Mouse (Mus musculus) lung, postnatal 4 days (tissue): Measurements from ENCODE around the gene Pwwp2b.

Experiments used
- DNase-seq, 2 experiments: peaks; one replicate each; pipeline ENCODE4 v3.0.0; 2021

The Pwwp2b gene

DNA sequence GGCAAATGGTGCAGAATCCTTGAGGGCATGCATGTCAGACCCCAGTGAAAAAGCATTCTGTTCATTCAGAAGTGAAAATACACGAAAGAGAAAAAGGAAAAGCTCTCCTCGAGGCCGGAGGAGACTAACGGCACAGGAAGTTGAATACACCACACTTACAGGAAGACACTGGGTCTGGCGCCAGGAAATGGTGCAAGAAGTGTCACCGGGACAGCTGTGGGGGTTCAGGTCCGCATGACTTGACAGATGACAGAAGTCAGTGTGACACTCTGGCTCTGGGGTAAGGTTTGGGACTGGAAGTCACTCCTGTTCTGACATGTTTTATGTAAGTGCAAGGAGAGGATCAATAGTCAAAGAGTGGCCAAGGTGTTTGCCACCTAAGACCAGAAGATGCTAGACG lies 23.6 kb upstream of the Pwwp2b start:
- DNase-seq, result peak; percentile 73 to 79

DNA sequence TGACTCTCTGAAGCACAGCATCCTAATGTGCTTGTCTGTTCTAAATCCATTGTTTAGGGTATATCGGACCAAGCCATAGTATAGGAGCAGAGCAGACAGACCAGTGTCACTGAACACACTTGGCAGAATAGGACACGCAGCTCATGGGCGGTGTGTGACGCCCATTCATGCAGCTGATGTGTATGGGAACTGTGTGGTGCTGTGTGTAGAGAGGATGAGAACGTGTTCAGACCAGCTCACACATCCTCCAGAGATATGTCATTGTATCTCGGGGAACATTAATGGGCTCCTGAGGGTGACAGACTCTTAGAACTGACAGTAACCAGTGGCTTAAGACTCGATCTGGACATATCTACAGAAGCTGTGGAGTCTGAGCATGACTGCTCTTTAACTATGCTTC lies 21.9 kb upstream of the Pwwp2b start:
- DNase-seq, result peak in 1 of 2 experiments; percentile 16

DNA sequence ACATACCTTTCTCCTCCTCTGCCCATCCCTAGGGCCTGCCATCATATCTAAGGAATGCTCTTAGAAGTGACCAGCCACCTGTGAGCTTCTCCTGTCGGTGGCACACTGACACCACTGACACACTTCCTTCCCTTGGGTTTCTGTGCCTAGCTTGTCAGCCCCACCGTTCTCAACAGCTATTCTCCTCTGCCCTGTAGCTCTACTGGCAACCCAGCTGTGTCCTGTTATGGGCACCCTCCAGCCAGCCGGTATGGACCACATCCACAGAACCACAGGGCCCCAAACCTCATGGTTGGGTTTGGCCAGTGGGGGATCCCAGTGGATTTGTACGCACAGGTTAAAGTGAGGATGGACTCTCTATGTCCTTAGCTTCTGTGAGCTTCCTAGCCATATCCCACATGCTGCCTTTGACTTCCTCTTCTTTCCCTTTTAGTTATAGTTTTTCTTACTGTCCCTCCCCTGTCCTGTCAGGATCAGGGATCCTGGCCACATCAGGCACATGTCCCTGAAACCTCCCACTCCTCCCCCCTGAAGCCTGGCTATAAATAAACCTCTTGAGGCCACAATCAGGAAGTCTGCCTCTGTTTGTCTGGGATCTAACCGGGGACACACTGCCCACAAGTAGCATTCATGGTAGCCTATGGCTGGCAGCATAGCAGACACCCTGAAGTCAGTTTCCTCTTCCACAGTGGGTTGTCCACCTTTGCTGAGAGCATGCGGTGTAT lies 19.7 kb upstream of the Pwwp2b start:
- peak in 1 of 2 experiments; percentile 36 for DNase-seq

DNA sequence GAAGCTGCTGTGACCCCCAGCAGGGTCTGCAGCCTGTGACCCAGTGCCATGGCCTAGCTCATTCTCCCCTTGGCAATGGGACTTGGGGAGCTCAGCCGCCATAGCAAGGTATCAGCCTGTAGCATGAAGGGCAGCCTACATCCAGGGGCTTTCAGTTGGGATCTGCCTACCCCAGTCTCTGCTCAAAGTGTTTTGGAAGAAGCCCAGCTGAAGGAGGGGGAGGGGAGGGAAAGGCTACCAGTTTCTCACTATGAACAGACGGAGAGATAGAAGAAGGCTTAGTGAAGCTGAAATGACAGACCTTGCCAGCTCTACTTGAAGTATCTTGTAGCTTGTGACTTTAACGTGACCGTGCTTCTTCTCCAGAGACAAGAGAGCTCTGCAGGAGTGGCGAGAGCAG lies 18.4 kb upstream of the Pwwp2b start:
- peak in 1 of 2 experiments; percentile 16 for DNase-seq

DNA sequence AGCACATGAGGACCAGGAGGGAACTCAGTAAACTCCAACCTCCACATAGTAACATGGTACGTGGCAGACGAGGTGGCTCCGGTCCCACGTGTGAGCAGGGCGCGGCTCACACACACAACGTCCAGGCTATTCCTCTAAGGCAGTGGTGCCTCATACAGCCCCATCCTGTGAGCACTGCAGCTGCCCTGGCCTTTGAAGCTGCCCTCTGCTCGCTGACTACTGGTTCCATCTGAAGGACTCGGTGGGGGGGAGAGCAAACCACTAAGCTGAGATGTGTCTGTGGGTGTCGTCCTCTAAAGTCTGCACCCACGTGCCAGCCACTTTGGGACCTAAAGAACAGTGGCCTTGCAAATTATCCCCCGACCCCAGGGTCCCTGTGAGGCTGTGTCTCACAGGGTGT lies 18.0 kb upstream of the Pwwp2b start:
- DNase-seq, result no peak

DNA sequence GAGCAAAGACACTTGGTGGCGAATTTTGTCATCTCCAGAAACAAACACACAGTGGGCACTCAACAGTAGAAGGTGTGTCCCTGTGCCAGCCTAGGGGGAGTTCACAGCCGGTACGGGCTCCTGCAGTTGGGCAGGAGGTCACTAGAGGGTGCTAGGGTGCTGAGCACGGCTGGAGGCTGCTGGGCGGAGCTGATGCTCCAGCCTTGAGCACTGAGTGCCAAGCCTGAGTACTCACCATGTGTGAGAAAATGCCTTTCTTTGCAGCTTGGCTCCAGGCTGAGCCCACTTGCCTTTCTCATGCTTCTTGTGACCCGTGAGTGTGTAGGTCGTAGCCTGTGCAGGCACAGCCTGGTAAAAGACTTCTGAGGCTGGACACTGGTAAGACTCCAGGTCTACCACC lies 14.6 kb upstream of the Pwwp2b start:
- DNase-seq, result peak; percentile 91 to 93

DNA sequence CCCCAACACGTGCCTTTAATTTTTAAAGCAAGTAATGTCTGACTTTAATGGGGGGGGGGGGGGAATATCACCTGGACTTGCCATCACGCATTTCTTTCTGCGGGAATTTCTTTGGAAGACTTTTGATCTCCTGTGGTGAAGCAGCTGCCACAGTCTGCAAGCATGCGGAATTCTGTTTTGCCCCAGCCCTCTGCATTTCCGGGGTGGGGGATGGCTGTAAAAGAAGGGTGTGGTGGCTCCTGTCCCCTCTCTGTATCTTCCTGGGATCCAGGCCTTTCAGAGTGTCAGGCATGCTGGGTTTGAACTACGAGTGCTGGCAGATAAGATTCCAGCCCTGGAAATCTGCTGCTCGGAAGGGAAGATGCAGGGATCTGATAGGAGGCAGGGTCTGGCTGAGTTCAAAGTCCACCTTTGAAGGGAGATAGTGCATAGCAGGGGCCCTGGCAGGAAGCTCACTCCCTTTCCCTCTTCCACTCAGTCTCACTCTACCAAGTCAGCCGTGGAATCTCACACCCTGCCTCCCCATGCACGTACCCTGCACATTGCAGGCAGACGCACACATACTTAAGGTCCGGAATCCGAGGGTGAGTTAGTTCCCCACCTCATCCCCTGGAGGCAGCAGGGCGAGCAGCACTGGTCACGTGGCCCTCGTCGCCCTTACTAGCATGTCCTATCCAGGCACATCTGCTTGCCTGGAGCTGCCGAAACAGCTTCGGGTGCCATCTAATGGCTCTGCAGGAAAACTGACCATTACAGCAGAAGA lies 13.7 kb upstream of the Pwwp2b start:
- peak; percentile 71 to 80 for DNase-seq

DNA sequence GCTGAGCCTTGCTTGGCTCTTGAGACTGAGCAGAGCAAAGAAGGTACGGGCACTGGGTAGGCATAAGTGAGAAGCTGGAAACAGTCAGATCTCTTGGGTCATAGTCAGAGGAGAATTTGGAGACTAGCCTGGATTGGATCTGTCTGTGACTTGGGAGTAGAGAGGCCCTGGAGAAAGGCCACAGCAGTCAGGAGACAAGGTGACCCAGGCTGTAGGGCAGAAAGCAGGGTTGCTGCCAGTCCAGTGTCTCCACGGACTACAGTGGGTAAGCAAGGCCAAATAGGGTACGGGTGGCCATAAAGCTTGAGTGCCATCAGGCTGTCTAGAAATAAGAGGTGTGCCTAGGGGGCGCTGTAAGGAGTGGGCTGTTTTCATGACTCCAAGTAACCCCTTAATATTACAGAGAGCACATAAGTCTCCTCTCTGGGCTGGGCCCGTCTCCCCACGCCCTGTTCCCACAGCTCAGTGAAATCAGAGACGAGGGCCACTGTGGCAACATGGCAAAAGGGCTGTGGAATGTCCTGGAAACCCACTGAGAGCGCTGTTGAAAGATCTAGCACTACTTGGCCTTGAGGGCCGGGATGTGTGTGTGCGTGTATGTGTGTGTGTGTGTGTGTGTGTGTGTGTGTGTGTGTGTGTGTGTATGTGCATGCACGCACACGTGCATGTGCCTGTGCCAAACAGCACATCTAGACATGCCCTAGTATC lies 12.5 kb upstream of the Pwwp2b start:
- DNase-seq, result peak; percentile 30 to 55

DNA sequence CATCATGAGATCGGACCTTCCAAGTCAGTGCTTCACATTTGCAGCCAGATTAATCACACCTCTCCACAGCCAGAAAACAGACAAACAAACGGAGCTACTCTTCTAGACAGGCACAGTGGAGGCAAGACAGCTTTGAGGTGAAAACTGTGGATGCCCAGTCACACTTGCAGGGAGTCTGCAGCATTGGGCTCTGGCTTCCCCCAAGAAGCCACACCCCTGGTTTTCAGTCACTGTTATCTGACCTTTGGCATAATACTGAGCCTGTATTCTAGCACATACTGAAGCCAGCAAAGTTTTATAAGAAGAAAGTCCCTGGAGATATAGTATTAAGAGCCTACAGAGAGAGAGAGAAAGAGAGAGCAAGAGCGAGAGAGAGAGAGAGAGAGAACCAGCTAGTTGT lies 8.8 kb upstream of the Pwwp2b start:
- DNase-seq, result no peak

DNA sequence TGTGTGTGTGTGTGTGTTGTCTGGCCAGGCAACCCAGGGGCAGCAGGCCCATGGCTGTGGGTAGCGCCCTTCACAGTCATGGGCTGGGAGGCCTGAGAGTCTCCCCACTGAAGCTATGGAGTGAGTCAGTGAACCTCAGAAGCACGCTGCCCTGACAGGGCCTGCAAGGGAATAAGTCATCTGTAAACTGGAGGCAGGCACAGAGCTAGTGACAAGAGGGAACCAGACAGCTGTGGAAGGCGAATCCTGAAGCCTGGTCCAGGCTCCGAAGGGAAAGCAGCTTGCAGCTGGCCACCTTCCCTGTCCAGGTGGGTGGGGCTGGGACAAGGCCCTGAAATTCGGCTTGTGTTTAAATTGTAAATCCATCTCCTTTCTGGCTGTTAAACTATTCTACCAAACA lies 2.2 kb upstream of the Pwwp2b start:
- no peak for DNase-seq

DNA sequence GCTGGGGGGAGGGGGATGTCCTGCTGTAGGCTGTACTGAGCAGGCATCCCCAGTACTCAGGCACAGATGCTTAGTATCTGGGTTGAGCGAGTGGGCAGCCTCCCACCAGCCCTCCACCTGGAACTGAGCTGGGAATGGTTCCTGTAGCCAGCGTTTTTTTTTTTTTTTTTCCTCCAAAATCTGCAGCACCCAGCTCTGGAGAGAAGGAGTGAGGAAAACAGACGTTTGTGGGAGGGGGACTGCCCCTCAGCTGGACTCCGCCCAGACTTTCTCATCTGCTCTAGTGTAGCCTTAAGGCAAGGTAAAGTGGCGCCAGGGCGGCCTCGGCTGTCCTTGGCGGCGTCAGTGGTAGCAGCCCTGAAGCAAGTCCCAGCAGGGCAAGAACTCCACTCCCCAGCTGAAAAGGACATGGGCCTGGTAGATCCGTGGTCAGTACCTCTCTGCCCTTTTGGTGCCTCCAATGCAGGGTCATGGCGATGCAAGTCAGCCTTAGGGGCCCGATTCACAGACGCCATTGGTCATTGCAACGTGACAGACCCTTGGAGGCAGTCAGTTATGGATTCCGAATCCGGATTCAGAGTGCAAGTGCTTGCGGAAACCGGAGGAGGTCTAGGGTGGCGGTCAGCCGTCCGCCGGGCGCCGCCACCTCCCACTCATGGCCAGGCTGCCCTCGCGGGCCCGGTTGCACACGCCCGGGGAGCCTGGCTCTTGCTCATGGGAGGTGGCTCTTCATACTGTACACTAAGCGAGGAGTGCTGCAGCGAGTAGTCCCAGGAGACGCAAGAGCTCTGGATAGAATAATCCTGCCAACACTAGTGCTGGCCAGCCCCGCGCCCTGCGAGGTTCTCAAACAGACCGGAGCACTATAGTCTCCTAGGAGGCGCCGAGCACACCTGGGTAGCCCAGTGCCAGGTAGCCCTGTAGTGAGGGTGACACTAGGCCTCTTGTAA lies 1.1 kb upstream of the Pwwp2b start:
- peak in 1 of 2 experiments; percentile 75 for DNase-seq

DNA sequence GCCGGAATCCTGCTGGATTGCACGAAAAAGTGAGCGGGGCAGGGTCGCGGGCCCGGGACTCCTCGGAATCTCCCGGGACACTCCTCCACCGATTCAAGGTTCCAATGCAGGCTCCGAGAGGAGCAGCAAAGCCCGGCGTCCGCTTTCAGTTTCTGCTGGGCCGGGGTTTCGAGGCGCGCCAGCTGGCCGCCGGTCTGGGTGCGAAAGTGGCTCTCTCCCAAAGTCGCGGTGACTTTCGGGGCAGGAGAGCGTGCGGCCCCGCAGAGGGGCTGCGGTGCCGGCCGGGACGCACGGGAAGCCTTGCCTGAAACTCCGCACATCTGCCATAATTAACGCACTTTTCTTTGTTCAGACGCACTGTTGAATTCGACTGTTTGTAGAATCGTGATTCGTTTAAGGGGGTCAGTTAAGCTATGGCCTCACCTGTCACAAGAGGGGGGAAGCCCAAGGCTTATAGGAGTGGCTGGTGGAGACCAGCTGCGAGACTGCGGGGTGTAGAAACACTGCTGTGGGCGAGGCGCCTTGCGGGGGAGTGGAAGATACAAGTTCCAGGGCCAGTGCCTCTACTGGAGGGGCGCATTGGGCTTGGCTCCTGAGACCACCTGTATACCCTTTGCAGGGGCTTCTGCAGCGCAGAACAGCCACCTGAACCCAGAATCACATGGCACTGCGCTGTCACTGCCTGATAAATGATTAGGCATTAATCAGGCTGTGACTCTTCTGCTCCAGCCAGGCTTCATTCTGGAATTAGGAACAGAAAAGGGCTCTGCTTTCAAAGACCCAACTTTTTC lies 528 bp downstream of the Pwwp2b start:
- no peak for DNase-seq

DNA sequence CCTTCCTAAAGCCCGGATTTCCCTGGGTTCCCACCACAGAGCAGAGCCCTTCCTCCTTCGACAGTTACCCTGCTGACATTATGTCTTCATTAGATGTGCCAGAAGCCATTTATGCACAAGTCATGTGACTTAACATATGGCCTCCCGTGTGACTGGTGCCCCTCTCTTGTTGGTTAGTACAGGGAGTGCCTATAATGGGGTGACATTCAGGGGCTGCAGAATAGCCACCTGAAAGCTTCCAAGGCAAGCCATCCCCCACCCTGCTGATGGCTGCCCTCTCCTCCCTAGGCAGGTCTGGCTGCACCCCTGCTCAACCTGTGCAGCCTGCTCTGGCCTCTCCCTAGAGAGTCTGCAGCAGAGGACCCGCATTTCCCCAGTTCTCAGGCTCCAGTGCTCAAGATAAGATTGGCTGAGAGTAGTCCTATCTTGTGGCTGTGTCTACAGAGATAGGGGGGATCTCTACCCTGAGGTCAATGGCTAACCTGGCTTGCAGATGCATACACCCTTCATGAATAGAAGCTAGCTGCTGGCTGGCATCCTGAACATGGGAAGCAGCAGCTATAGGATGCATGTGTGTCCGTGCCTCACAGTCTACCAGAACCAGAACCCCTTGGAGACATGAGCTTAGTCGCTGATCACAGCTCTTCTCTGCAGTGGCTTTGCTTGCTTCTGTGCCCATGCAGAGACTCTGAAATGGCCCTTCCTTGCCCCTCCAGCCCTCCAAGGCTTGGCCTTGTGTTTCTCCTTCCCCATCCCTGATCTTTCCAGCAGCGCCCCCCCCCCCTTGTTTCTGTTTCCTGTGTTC lies 1.3 kb downstream of the Pwwp2b start:
- no peak for DNase-seq

DNA sequence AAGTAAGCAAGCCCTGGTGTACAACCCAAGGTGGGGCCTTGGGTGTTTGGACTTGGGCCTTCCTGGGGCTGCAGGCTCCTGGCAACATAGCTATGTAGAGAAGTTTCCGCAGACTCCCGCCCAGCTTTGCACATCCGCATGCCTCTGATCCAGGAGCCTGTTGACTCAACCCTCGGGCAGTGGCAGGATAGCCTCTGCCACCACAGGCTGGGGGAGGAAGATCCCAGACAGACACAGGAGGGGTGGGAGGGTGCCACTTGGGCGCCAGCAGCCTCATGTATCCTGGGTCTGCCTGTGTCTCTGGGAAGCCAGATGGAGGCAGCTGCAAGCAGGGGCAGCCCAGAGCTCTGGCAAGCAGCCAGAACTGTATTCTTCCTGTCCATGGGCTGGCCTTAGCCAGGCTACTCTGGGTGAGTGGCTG lies 3.6 kb downstream of the Pwwp2b start:
- peak; percentile 78 to 89 for DNase-seq

DNA sequence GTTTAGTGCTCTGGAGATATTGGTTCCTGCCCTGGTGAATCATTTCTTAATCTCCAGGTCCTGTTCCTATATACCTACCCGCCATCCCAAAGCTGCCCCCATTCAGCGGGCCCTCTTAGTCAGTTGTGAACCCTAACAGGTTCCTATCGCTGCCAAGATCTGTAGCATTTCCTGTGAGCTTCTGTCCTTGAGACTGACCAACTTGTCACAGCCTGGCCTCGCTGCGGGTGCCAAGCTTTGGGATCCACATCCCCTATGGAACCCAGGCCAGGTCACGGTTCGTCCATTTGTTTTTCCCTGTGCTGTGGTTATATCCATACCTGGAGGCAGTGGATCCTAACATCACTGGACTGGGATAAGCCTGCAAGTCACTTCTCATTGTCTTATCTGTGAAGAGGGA lies 4.3 kb downstream of the Pwwp2b start:
- no peak for DNase-seq

DNA sequence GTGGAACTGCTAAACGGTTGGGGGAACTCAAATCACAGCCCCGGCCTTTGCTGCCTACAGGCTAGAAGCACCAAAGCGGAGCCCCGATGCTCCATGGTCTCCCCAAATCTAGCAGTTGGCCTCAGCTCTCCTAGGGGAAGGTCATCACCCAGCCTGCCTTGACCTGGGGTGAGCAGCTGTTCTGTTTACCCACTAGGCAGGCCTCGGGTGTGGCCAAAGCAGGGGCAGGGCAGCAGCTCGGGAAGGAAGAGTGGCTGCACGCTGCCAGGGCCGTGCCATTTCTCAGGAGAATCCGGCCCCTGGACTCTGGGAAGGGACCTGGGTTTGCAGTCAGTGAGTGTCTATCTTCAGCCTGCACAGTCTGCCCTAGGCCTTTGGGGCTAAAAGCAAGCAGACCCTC lies 4.7 kb downstream of the Pwwp2b start:
- DNase-seq, result peak; percentile 42 to 71

DNA sequence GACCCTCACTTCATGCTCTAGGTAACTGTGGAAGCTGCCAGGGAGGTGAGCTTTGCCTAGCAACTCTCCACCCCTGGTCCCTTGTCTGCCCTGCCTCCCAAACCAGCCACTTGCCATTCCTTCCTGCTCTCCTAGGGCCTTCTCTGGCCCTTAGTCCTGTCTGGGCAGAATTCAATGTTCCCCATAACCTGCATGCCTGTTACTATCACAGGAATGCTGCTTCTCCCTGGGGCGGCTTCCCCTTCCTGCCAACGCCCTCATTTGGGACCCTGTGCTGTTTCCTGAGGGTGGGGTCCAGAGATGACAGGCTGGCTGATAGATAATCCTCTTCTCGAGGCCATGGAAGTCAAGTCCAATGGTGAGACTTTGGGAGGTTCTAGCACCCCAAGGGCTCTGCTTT lies 5.2 kb downstream of the Pwwp2b start:
- DNase-seq, result peak in 1 of 2 experiments; percentile 47

DNA sequence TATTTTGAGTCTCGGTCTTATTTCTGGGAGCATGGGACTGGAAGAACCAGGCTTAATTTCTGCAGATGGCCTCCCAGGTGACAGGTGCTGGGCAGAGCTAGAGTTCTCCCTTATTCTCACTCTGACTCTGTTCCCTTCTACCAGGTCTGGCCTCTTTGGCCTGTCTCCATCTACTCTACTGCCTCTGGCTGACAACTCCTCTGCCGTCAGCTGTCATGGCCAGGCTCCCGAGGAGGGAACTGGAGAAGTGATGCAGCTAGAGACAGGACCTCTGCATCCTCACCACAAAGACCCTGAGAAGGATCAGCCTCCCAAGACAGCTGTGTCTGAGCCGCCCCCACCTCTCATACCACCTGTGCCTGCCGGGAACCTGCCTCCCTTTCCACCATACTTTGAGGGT lies 6.3 kb downstream of the Pwwp2b start:
- DNase-seq, result no peak

DNA sequence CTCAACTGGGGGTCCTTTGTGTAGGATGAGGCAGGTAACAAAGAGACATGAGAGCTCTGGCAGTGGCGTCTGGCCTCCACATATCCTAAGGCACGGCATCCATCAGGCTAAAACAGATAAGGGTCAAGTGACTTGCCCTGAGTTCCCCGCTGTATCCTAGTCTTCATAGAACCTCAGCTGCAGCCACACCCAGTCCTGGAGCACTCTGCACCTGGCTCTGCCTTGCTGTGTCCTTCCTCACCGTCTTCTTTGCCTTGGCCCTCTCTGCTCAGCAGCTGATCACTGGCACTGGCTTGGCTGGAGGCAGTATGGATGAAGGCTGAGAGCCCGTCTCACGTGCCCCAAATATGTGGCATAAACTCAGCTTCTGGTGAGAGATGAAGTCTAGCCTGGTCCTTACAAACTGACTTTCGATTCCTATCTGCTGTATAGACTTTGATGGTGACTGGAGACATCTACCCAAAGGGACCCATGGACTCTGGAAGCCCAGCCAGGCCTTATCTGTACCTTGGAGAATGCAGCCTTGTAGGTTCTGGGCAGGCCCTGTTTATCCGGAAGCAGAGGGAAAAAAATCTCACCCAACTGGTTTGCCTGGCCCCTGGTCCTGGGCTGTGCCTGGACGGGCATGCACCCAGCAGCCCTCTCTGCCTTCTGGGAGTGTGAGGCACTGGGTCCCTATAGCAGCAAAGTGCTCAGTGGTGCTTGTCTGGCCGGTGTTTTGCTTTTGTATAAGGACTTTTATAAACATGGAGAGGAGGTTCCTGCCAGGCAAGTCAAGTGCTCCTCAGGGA lies 9.7 kb downstream of the Pwwp2b start:
- DNase-seq, result peak; percentile 75 to 92

DNA sequence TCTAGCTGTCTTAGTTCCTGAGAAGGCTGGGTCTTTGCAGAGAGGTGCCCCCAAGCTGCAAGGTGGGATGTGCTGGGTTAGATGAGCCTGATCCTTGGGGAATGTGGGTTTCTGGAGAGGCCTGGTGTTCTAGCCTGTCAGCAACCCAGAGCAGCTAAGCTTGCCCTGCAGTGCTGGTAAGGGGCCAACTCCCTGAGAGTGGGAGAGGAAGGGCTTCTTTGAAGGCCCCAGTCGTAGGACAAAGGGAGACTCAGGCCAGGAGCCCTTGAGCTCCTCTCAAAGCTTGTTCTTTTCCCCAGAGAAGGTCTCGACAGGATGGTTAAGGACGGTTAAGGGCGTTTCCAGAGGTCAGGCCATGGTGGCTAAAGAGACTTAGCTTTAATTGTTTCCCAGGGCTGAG lies 16.1 kb downstream of the Pwwp2b start:
- peak in 1 of 2 experiments; percentile 50 for DNase-seq
